Mouse (Mus musculus) T-helper 1 cell (primary cell): ENCODE data around the gene Tmem38b.

Experiments
- in situ Hi-C: fragments of 300-600 bp; cut with MboI, MseI; formaldehyde crosslinking; loops from one replicate; pipeline ENCODE4 v1.15.1; 2025; ENCODE audit warnings: high pct_unique_total_duplicates

Tmem38b gene

DNA sequence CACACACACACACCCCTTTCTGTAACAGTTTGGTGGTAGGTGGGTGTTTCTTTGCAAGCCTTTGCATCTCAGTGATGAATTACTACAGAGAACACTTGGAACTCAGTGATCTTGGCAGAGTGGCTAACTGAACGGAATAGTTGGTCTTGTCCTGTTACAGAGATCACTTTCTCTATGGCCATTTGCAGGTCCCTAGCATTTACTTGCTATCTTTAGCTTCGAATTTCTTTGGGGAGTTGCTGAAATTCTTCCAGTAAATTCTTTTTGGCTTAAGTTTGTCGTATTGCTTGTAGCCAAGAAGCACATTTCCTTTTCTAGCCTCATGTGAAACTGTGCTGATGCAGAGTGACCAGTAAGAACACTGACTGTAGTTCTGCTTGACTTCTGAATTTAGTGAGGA, 3.1 kb downstream of the Tmem38b start:
- in situ Hi-C loops: no loop called here

DNA sequence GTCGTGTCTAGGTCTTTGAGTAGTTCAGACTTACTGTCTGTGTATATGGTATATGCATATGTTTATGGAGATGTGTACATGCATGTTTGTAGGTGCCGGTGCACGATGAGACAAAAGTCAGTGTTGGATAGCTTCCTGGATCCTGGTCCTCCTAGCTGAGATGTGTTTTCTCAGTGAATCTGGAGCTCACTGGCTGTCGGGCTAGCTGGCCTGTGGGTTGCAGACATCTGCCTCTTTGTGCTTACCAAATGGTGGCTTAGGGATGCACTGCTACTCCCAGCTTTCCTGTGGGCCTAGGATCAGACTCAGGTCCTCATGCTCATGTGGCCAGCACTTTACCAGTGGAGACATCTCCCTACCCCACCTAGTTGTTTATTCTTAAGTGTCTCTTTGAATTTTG, 4.2 kb downstream of the Tmem38b start:
- in situ Hi-C loops: loop anchor here (5.0 kb wide), 1 partner anchor 33 kb away; no protein-coding TSS in a partner anchor

DNA sequence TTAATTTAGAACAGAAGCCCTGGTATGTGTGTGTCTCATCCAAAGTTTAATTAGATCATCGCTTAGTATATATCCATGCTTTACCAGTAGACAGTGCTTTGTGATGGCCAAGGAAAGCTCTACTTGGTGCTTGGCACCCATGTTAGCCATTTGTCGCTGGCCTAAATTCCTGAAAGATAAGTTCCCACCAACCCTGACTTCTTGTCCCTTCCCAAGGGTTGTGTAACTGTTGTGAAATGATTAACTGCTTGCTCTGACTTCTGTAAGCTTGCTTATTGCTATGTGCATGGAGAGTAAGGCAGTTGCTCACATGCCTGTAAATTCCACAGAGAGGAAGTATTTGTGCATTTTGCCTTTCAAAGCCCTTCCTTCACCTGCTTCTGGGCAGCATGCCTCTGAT, 4.7 kb downstream of the Tmem38b start:
- in situ Hi-C loops: loop anchor here (5.0 kb wide), 1 partner anchor 33 kb away; no protein-coding TSS in a partner anchor

DNA sequence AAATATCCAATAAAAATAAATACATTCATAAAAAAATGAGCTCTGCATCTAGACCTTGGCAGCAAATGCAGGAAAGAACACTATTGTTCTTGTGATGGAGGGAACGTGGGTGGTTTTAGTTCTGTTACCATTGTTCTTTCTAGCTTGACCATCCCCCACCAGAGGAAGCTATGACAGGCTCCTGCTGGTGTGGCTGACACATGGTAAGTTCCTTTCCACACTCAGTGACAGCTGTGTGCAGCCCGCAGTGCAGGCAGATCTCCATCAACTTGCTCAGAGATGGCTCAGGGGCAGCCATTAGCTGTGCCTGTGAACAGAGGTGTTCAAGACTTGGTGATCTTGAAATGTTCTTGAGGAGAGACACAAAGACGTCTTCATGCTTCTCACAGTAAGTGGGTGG, 6.5 kb downstream of the Tmem38b start:
- in situ Hi-C loops: loop anchor here (5.0 kb wide), 1 partner anchor 35 kb away; no protein-coding TSS in a partner anchor

DNA sequence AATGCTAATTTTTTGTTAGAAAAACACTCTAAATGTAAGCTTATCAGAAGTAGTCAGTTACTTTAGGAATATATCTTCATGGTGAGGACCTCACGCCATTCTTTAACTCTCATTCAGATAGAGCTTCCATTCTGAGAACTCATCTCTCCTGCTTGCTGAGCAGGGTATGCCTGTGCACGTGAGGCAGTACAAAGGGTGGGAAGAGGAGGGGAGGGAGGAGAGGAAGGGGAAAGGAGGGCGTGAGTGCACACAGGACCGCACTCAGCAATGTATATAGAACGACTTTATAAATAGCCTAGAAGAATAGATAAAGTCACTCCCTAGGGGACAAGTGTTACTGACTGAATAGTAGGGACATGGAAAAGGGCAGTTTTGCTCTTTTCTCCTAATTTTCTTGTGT, 11.1 kb downstream of the Tmem38b start:
- in situ Hi-C loops: loop anchor here (5.0 kb wide), 1 partner anchor 105 kb away; no protein-coding TSS in a partner anchor

DNA sequence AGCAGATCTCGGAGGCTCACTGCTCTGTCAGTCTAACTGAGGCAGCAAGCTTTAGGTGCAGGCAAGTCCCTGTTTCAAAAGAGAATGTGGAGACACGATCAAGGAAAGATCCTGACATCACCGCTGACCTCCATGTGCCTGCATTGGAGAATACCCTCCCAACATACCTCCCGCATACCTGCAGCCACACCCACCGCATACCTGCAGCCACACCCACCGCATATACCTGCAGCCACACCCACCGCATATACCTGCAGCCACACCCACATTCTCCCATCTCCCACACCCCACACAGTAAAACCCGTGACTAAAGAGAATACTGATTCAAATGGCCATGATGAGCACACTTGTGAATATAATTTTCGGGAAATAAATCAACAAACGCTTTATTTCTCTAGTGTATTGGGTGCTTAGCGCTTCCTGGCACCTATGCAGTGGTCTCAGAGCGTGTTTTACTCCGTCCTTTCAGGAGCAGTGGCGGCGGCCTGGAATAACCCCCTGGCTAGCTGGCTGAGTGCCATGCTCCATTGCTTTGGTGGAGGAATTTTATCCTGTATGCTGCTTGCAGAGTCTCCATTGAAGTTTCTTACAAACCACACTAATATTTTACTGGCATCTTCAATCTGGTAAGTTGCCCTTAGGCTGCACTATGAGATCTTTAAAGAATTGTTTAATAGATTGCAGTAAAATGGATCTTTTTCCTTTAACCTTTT, 14.5 kb downstream of the Tmem38b start:
- in situ Hi-C loops: no loop called here

DNA sequence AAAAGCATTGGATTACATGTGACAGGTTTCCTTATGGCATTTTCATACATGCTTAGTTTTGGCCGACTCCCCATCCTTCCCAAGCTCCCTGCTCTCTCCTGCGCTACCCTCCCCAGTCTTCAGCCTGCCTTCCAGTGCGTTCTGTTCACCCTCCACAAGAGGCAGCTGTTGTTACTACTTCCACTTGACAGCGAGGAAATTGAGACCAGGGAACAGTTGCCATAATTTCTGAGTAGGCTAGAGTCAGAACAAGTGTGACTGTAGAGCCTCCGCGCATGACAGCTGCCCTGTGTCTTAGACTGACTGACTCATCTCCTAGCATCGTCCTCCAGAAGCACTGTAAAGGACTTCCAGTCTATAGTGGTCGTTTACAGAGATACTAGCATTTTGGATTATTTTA, 17.7 kb downstream of the Tmem38b start:
- in situ Hi-C loops: no loop called here

DNA sequence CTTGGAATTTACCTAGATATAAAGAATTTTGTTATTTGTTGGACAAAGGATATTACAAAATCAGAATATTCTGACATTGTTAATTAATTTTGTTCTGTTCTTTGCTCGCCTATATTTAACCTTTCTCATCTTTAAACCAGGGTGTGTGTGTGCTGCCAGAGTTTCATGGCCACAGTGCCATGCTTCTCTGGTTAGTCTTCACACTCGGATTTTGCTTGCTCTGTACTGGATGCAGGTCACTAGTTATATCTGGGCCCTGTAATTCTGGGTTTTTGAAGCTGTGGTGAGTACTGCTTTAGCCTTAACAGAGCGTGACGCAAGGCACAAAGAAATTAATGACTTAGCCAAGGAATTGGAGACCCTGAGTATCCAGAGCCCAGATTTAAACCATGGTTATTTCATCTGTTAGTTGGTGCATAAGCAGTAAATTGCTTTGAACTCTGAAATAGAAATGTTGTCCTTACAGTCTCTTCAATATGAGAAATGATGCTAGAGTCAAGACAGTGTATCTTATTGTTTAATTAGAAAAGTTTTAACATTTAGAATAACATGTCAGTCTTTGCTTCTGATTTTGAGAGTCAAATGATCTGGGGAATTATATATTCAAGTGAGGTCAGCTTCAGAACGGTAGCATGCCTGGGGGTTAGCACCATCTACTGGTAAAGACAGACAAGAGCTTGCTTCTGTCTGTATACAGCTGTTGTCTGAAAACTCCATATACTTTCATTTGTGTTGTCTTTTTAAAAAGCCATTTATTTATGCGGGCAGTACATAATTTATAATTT, 19.2 kb downstream of the Tmem38b start:
- in situ Hi-C loops: no loop called here

DNA sequence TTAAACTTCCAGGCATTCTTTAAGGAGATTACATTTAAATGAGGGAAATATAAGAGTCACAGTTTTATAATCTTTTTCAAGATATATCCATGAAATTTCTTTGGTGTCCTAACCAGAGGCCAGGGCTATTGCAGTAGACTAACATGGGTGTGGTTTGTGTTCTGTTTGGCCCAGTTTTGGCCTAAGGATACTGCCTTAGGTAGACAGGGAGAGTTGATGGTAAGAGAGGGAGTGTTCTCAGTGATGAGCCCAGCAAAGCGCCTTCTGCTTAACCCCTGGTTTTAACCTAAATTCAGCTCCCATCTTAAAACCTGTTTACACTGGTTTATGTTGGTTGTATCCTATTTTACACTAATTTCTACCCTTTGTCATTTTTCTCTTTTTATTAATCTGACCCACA, 19.8 kb downstream of the Tmem38b start:
- in situ Hi-C loops: no loop called here

DNA sequence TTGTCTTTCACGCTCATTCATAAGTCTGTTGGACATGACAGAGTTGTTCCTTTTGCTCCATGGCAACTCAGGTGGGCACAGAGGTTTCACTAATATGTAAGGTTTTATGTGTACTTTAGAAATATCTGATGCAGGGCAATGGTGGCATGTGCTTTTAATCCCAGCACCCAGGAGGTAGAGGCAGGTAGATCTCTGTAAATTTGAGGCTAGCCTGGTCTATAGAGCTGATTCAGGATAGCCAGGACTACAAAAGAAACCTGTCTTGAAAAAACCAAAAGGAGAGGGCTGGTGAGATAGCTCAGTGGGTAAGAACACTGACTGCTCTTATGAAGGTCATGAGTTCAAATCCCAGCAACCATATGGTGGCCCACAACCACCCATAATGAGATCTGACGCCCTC, 20.5 kb downstream of the Tmem38b start:
- in situ Hi-C loops: no loop called here

DNA sequence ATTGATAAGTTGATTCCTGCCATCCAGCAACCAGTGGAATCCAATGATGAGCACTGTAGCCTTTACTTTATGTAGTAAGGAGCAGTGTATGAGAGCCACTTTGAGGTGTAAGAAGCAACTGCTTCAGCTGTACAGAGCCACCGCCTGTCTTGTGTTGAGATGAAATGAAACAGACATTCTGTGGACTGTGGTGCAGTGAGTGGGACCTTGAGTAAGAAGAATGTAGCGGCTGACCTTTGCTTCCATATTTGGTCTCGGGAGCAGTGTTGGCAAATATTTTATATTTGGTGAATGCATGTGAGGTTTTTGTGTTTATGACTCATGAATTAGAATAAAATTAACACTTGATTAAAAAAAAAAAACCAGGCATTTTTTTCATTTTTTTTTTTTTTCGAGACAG, 21.7 kb downstream of the Tmem38b start:
- in situ Hi-C loops: no loop called here

DNA sequence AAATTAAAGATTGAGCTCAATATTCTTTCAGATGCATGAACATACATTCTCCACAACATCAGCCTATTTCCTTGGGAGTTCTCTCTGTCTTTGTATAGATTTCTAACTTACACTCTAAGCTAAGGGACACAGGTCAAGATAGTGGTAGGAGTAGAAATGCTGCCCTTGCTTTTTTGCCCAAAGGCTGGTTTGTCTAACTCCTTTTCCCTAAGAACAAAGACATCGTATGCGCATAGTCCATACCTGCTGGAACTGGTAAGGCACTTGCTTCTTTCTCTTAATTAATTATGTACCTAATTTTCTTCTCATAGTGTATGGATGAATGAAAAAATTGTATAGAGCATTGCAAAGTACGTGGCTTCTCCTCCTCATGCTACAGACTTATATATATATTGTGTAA, 22.5 kb downstream of the Tmem38b start:
- in situ Hi-C loops: no loop called here

DNA sequence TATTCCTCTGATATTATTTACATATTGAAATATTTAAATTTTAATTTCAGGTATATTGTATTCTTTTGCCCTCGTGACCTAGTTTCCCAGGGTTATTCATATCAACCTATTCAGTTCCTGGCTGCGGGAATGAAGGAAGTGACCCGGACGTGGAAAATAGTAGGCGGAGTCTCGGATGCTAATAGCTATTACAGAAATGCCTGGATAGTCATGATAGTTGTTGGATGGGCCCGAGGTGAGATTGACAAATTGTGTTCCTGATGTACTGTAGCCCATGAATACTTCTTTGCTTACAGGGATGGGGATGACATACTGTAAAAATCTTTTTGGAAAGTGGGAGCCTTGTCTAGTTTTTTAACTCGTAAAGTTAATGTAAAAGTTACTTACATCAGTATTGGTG, 23.0 kb downstream of the Tmem38b start:
- in situ Hi-C loops: no loop called here

DNA sequence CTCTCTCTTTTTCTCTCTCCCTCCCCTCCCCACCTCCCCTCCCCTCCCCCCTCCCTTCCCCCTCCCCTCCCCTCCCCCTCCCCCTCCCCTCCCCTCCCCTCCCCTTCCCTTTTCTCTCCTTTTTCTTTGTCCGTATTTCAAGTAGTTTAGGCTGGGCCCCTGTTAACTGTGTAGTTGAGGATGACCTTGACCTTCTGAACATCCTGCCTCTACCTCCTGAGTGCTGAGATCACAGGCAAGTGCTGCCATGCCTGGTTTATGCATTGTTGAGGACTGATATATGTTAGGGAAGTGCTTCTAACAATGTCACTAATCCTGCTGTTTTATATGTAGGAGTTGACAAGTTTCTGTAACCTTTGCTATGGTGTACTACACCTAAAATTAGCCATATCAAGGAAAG, 24.0 kb downstream of the Tmem38b start:
- in situ Hi-C loops: no loop called here

DNA sequence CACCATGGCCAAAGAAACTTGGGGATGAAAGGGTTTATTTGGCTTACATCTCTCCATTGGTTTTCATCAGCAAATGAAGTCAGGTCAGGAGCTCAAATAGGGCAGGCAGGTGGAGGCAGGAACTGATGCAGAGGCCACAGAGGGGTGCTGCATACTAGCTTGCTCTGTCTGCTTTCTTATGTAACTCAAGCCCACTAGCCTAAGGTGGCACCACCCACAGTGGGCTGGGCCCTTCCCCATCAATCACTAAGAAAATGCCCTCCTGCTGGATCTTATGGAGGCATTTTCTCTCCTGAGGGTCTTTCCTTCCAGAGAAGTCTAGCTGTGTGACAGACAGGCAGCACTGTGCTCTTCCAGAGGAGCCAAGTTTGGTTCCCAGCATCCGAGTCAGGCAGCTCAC, 27.5 kb downstream of the Tmem38b start:
- in situ Hi-C loops: no loop called here

DNA sequence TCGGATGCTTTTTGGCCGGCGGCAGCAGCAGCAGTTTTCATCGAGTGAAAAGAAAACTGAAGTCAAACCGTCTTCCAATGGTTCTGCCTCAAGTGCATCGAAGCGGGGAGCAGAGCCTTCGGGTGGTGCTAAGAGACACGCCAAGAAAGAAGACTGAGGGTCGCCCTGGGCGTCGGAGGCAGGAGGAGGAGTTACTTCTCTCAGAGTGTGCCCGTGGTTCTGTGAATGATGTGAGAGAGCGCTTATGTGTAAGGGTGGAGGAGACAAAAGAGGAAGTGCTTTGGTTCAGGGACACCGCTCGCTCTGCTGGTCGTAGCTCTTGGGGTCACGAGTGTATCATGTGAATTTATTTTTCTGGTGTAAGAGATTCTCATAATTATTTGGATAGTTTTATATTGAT, 34.1 kb downstream of the Tmem38b start:
- in situ Hi-C loops: no loop called here

DNA sequence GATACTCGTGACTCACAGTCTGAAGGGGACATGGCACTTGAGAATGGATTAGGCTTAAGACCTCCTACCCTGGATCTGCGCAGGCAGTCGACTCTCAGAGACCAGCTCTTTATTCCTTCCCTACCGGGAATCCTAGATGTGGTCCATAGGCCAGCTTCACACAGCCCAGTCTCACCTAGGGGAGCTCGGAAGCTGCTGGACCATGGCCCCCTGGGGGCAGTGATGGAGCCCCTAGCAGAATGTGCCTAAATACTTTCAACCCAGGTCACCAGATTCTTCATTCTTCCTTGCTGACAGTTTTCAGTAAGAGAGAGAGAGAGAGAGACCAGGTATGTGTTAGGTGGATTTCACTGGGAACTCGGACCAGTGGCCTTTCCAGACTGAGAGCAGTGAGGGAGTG, 36.3 kb downstream of the Tmem38b start:
- in situ Hi-C loops: no loop called here

DNA sequence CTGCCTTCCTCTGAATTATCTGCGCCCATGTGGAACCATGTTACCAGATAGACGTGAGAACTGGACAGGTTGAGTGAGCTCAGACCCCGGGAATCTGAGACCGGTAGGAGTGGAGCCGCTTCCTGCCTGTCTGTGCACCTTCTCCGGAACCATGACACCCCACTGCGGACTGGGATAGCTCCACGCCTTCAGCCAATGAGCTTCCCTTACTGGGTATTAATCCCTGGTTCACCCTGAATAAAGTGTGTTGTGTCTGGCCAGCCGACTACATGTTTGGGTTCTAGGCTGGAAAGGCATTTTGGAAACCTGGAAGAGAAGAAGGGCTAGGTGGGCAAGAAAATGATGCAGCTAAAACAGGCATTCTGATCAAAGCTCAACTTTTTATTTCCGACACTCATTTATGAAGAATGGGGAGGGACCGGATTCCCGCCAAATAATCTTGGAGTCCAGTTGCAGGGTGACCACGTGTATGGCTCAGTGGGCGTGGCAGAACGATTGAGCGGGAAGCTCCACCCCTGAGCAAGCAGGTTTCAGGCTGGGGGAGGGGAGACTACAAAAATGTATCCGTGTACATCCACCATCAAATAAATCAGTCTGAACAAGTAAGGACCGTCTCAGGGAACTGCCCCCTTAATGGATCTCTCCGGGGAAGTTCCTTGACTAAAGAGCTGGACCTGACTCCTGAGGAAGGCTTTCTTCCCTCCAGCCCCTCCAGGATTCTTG, 38.4 kb downstream of the Tmem38b start:
- in situ Hi-C loops: no loop called here

DNA sequence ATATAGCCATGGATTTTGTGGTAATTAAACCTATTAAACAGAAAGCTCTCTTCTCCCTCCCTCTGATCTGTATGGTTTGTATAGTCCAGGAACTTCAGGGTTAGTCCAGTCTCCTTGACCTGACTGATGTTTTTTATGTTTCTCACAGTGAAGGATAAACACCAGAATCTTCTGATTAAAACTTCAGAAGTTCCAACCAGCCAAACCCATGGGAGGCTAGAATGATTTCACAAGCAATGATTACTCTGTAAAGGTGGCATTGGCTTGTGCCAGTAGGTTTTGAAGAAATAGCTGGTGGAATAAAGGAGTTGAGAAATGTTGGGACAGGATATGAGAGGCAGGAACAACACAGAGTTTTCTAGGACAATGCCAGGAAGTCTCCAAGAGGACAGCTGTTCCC, 40.6 kb downstream of the Tmem38b start:
- in situ Hi-C loops: no loop called here

DNA sequence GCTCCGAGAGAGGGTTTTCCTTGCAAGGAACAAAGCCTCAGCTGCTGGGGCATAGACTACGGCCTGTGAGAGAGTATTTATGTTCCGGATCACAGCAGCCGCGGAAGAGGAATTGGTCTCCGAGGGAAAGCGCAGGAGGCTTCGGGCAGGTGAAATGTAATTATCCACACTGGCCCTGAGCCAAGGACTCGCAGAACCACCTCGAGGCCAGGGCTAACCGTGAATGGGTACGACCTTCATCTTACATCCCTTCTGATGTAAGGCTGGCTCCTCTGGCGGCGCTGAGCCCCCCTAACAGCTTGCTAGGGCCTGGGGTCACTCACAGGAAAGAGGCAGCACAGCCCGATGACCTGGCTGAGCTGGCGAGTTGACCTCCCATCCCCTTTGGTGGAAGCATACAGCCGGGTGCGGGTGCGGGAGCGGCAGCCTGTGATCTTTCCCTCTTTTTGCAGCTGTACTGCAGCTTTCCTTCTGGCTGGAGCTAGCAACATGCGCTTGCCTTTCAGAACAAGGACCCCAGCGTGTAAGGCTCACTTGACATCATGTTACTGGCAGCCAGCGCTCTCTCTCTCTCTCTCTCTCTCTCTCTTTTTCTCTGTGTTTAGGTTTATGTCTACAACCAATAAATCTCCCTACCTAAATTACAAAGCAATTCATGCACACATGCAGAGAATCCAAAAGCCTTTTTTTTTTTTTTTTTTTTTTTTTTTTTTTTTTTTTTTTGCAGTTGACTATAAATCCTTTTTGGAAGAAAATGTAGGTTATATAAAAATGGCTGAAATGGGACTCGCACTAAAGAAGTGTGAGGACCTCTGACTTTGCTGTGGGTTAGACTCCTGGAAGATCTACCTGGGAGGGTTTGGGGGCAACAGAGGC, 52.9 kb downstream of the Tmem38b start:
- in situ Hi-C loops: no loop called here

DNA sequence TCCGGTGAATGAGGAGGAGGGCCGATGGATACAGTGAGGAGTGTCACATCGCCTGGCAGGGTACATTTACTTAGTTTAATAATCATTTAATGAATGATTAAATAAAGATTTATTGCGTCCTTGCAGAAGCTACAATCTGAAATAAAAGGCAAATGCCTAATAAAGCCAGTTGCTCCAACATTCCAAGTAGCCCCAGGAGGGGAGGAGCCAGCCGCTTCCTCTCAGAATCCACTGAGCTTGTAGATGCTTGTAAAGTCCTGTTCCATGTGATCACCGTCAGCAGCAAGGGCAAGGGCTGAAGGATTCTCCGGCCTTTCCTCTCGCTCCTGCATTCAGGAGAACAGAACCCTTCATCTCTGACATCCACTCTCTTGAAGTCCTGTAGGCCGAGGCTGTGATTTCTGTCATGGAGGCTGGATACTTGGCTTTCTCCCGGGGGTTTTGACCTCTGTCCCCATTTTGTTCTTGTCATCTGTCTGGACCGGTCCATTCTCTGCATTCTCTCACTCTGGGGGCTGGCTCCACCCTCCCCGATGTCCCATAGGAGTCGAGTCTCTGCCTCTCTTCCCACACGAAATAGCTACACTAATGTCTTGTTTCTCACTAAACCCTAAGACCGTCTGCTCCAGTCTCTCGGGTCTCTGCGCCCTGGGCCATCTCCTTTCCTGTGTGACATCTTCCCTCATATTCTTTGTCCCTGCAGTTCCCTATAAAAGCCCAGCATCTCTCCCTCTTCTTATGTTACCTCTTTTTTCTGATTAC, 57.3 kb downstream of the Tmem38b start:
- in situ Hi-C loops: no loop called here
